Mouse (Mus musculus): ENCODE data around the gene Runx2. TPM values are rescaled to one million over a fixed set of nuclear protein-coding genes. Genes with fewer than 3 reads are reported as not detected.

The Runx2 gene
- polyA plus RNA-seq, 1 experiment from 2014 or later = 3.0 TPM

DNA sequence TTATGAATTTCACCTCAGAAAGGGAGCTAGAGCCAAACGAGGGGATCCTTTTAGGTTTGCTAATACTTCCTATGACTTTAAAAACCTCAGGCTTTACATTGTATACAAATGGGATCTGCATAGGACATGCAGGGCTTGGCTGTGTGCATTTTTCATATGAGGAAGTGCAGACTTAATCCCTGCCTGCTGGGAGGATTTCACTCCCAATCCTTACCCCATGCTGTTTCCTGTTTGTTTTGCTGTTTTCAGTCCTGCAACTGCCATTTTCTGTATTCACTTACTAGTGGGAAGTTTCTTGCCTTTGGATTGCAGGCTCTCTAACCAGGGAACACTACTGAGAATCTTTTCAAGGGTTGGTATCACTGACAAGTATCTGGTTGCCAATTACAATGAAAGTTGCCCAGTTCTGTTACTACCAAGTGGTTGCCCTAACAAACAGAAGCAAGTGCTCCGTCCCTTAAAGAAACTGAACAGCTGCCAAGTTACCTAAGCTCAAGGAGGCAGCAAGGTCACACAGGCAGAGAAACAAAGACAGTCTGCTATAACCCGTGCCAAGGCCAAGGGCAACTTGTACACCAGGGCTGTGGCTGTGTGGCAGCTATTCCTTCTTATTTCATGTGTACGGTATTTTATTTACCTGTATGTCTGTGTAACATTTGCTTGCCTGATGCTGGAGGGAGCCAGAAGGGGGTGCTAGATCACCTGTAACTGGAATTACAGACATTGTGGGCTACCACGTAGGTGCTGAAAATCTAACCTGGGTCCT is 25.4 kb downstream of the Runx2 start:
- 58% methylated on average over 5 of the region's 5 CpGs for whole genome bisulfite sequencing
- H3K27ac ChIP-seq = no peak overlapping the region
- no peaks in the 10 kb centered on the region for H3K27me3 ChIP-seq
- H3K4me2 ChIP-seq = no peak overlapping the region
- no peak overlapping the region for H3K9ac ChIP-seq
- peaks cover 5% of the 10 kb centered on the region; the same call in 1 of the 2 replicates for H3K36me3 ChIP-seq (replicated peaks)
- H3K4me3 ChIP-seq (replicated peaks) = no peak overlapping the region
- peaks cover 9% of the 10 kb centered on the region; the same call in 1 of the 2 replicates for H3K4me1 ChIP-seq
- no peaks in the 10 kb centered on the region for H3K9me3 ChIP-seq
- no peak for ATAC-seq (ENCODE audit: low FRiP score)

DNA sequence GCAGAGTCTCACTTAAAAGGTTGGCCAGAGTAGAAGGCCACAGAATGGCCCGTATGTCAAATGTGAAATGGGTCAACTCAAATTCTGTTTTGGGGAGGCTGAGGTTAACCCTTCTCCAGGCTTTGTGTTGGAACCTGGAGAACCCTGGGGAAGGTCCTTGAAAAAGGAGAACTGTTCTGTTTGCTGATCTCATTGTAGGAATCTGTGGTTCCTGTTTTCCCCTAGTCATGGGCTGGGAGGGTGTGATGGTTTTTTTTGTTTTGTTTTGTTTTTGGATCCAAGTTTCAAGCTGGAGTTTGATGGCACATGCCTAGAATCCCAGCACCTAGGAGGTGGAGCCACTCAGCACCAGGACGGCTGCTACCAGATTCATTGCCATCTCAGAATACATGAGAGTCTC is 31.5 kb downstream of the Runx2 start:
- no peak overlapping the region for H3K27ac ChIP-seq
- no peaks in the 10 kb centered on the region for H3K36me3 ChIP-seq (replicated peaks)
- WGBS = 85% methylated on average over 2 of the region's 2 CpGs
- H3K4me2 ChIP-seq = no peak overlapping the region
- H3K4me1 ChIP-seq = peaks cover 1% of the 10 kb centered on the region
- H3K9me3 ChIP-seq = no peaks in the 10 kb centered on the region
- no peak overlapping the region for H3K4me3 ChIP-seq (replicated peaks)
- H3K27me3 ChIP-seq = no peaks in the 10 kb centered on the region
- H3K9ac ChIP-seq = no peak overlapping the region
- ATAC-seq (ENCODE audit: low FRiP score) = no peak

DNA sequence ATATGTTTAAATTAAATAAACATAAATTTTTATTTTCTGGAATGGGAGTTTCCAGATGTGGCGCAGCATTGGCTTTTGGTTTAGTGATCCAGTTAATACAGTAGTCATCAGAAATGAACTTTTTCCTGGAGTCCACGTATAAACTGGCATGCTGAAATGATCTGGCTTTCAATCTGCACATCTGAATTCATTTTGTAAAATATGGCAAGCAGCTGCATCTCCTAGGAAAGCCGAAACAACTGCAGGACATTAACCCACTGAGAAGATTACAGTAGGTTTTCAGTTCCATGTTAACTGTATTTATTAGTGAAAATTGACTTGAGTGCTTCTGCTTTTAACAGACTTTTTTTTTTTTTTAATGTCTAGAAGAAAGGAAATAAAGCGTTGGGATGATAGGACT is 32.2 kb downstream of the Runx2 start:
- no peaks in the 10 kb centered on the region for H3K27me3 ChIP-seq
- peaks cover 7% of the 10 kb centered on the region for H3K4me1 ChIP-seq
- H3K27ac ChIP-seq = no peak overlapping the region
- no peak for ATAC-seq (ENCODE audit: low FRiP score)
- no peaks in the 10 kb centered on the region for H3K36me3 ChIP-seq (replicated peaks)
- no peak overlapping the region for H3K4me2 ChIP-seq
- no peaks in the 10 kb centered on the region for H3K9me3 ChIP-seq
- no peak overlapping the region for H3K9ac ChIP-seq
- WGBS = 89% methylated on average over 4 of the region's 4 CpGs
- no peak overlapping the region for H3K4me3 ChIP-seq (replicated peaks)

DNA sequence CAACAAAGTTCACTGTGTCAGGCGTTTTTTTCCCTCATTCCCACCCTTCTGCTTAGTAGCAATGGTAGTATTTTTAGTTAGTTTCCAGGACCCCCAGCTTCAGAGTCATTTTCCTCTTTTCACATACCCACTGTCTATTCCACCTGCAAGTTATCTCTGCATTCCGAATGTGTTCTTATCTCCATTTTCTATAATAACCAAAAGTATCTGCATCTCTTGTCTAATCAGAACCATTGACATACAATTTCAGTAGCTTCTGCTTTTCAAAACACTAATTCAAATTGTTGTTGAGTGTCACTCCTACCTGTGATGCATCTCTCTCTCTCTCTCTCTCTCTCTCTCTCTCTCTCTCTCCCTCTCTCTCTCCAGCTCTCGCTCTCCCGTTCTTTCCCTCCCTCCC is 34.2 kb downstream of the Runx2 start:
- Histone ChIP-seq H3K4me3 (replicated peaks) (no peak overlapping the region), H3K27me3 (no peaks in the 10 kb centered on the region), H3K4me1 (peaks cover 10% of the 10 kb centered on the region), H3K36me3 (replicated peaks) (no peaks in the 10 kb centered on the region), H3K9me3 (no peaks in the 10 kb centered on the region), H3K9ac (no peak overlapping the region), H3K27ac (no peak overlapping the region), H3K4me2 (no peak overlapping the region)
- no peak for ATAC-seq (ENCODE audit: low FRiP score)
- WGBS = 75% methylated on average over 4 of the region's 4 CpGs

DNA sequence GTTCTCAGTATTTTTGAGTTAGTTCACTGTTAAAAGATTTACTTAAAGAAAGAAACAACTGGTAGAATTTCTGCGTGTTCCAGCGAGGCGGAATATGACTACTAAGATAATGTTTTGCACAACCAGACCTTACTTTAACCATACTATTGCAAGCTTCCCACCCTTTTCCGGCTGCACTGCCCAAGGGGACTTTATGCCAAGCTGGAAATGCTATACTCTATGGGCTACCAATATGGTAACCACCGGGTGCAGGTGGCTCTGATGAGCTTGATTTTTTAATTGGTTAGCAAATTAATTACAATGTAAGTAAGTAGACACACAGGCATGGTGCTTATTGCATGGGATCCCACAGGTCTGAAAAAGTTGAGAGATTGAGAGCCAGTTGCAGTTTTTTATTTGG is 36.5 kb downstream of the Runx2 start:
- Histone ChIP-seq H3K27me3 (peaks cover 2% of the 10 kb centered on the region; the same call in 1 of the 2 replicates), H3K36me3 (replicated peaks) (no peaks in the 10 kb centered on the region), H3K9me3 (no peaks in the 10 kb centered on the region), H3K4me3 (replicated peaks) (peak overlapping the region; percentile 85), H3K4me1 (peaks cover 10% of the 10 kb centered on the region), H3K27ac (no peak overlapping the region), H3K9ac (0 out of 2 replicates have a peak overlapping the region, but pooled peaks have one; percentile 93), H3K4me2 (peak overlapping the region; percentile 72)
- no peak for ATAC-seq (ENCODE audit: low FRiP score)
- WGBS = 65% methylated on average over 5 of the region's 5 CpGs

GRCm38 (mm10) chr17:44777337-44777804 is 37.2 kb downstream of the Runx2 start:
- peaks cover 10% of the 10 kb centered on the region for H3K4me1 ChIP-seq
- H3K9me3 ChIP-seq = no peaks in the 10 kb centered on the region
- H3K9ac ChIP-seq = peak overlapping the region; percentile 93
- H3K4me2 ChIP-seq = peak overlapping the region; percentile 72
- no peaks in the 10 kb centered on the region for H3K36me3 ChIP-seq (replicated peaks)
- H3K27me3 ChIP-seq = peaks cover 2% of the 10 kb centered on the region; the same call in 1 of the 2 replicates
- peak overlapping the region; percentile 85 for H3K4me3 ChIP-seq (replicated peaks)
- ATAC-seq (ENCODE audit: low FRiP score) = peak; percentile 84
- under 1% methylated on average over 33 of the region's 35 CpGs for WGBS
- H3K27ac ChIP-seq = peak overlapping the region; percentile 86

GRCm38 (mm10) chr17:44776738-44777270 is 37.8 kb downstream of the Runx2 start, which contains the start of gene Supt3:
Gene Supt3, plus strand, starts transcription at chr17:44777152.
- peak; percentile 96 for ATAC-seq (ENCODE audit: low FRiP score)
- Histone ChIP-seq H3K4me3 (replicated peaks) (peak within 1 kb of the TSS; percentile 85), H3K4me2 (peak within 1 kb of the TSS; percentile 72), H3K4me1 (peaks cover 10% of the 10 kb centered on the region), H3K9ac (peak within 1 kb of the TSS; percentile 93), H3K27me3 (peaks cover 2% of the 10 kb centered on the region; the same call in 1 of the 2 replicates), H3K9me3 (no peaks in the 10 kb centered on the region), H3K27ac (peak within 1 kb of the TSS; percentile 86), H3K36me3 (replicated peaks) (no peaks in the 10 kb centered on the region)
- WGBS = under 1% methylated on average over 37 of the region's 40 CpGs

GRCm38 (mm10) chr17:44772576-44772975 is 42.0 kb downstream of the Runx2 start:
- WGBS = 86% methylated on average over 2 of the region's 2 CpGs
- peaks cover 2% of the 10 kb centered on the region; the same call in 1 of the 2 replicates for H3K27me3 ChIP-seq
- no peak overlapping the region for H3K27ac ChIP-seq
- no peaks in the 10 kb centered on the region for H3K9me3 ChIP-seq
- H3K36me3 ChIP-seq (replicated peaks) = no peaks in the 10 kb centered on the region
- H3K9ac ChIP-seq = no peak overlapping the region
- H3K4me2 ChIP-seq = no peak overlapping the region
- no peak overlapping the region for H3K4me3 ChIP-seq (replicated peaks)
- no peak for ATAC-seq (ENCODE audit: low FRiP score)
- peaks cover 3% of the 10 kb centered on the region; the same call in 1 of the 2 replicates for H3K4me1 ChIP-seq

- no peak overlapping the region for H3K27ac ChIP-seq
- H3K4me2 ChIP-seq = no peak overlapping the region
- no peak overlapping the region for H3K4me3 ChIP-seq (replicated peaks)
- no peak for ATAC-seq (ENCODE audit: low FRiP score)
- H3K4me1 ChIP-seq = no peaks in the 10 kb centered on the region
- 85% methylated on average over 2 of the region's 2 CpGs for WGBS
- H3K9ac ChIP-seq = no peak overlapping the region
- H3K27me3 ChIP-seq = peaks cover 2% of the 10 kb centered on the region; the same call in 1 of the 2 replicates
- H3K9me3 ChIP-seq = no peaks in the 10 kb centered on the region
- H3K36me3 ChIP-seq (replicated peaks) = no peaks in the 10 kb centered on the region
Measured at GRCm38 (mm10) chr17:44770871-44771270, 43.7 kb downstream of the Runx2 start.

DNA sequence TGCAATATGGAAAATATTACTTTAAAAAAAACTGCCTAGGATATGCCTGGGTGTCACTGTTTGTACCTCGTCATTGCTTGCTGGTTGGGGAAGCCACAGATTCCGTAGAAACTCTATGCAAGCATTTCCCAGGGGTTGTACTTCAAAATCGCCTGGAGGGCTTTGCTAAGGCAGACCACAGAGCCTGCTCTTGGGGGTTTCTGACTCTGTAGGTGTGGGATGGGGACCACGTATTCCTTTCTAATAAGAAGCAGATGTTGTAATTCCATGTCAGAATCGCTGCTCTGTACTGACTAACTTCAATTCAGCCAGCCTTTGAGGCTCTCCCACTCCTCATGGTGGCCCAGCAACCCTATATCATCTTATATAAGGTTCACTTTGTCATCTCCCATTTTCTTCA is 46.1 kb downstream of the Runx2 start:
- Histone ChIP-seq H3K36me3 (replicated peaks) (no peaks in the 10 kb centered on the region), H3K4me2 (no peak overlapping the region), H3K27me3 (no peaks in the 10 kb centered on the region), H3K9ac (no peak overlapping the region), H3K9me3 (no peaks in the 10 kb centered on the region), H3K4me3 (replicated peaks) (no peak overlapping the region), H3K4me1 (no peaks in the 10 kb centered on the region), H3K27ac (no peak overlapping the region)
- 73% methylated on average over 5 of the region's 5 CpGs for WGBS
- no peak for ATAC-seq (ENCODE audit: low FRiP score)

DNA sequence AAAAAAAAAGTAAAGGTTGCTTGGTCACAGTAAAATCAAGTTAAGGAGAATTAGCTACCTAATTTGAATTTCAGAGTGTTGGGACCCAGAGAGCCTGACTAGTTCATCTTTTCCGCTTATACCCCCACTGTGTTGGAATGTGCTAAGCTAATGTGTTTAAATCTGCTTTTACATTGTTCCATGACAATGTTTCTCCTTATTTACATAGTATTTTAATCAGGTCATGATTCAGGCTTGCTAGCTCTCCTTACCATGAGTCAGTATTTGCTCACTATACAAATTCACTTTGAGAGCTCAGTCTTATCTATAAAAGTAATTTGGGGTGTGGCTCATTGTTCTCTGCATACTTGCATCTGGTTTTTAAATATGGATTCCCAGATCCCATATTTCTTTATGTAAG is 47.2 kb downstream of the Runx2 start:
- H3K4me2 ChIP-seq = no peak overlapping the region
- no peak overlapping the region for H3K4me3 ChIP-seq (replicated peaks)
- no peak for ATAC-seq (ENCODE audit: low FRiP score)
- no peaks in the 10 kb centered on the region for H3K36me3 ChIP-seq (replicated peaks)
- no peaks in the 10 kb centered on the region for H3K4me1 ChIP-seq
- no peaks in the 10 kb centered on the region for H3K9me3 ChIP-seq
- no peaks in the 10 kb centered on the region for H3K27me3 ChIP-seq
- 72% methylated on average over 1 of the region's 1 CpGs for WGBS
- no peak overlapping the region for H3K27ac ChIP-seq
- no peak overlapping the region for H3K9ac ChIP-seq

- ATAC-seq (ENCODE audit: low FRiP score) = no peak
- Histone ChIP-seq H3K9me3 (no peaks in the 10 kb centered on the region), H3K9ac (no peak overlapping the region), H3K4me2 (no peak overlapping the region), H3K27ac (no peak overlapping the region), H3K4me3 (replicated peaks) (no peak overlapping the region), H3K27me3 (no peaks in the 10 kb centered on the region), H3K36me3 (replicated peaks) (no peaks in the 10 kb centered on the region), H3K4me1 (no peaks in the 10 kb centered on the region)
- 68% methylated on average over 2 of the region's 2 CpGs for WGBS
Measured at GRCm38 (mm10) chr17:44766975-44767374, 47.6 kb downstream of the Runx2 start.
